ENCODE assay signal across 9 mouse cellular contexts in the genomic region with DNA sequence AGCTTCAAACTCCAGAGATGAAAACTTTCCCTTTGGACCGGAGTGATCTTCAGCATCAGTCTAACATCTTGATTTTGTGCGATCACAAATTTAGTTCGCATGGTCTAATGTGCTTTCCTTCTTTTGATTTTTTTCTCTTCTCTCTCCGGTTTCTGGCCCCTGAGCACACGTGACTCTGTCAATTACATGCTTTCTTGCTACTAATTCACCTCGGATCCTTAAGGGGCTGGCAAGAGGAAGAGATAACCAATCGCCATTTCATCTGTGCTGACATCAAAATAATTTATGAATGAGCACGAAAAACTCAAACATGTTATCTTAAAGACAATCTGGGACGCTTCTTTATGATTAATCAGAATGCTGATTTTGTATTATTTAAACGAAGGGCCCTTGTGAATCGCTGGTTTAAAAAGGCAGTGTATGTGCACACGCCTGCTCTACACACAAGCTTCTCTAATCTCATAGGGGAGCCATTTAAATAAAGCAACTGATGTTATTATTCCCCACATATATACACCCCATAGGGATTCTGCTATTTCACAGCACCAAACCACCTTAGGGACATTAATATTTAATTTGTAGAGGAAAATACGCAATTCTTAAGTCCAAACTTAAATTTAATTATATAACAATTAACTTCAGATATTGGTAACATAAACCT. TPM values are rescaled to one million over a fixed set of nuclear protein-coding genes. Genes with fewer than 3 reads are reported as not detected.
A peak's percentile ranks its signal among the peaks of the same experiment; 100 is the strongest.
DNase-seq lines count a peak whose midpoint lies in the region; ATAC-seq lines count a peak whose summit lies in the region.
"Had no signal": no experiment of that assay in that cellular context is flagged by ENCODE, and none has a peak within 500 bp of the region (broad histone marks: within the 10 kb centered on the region; RNA-seq: fewer than 3 reads in every experiment).

No protein-coding gene starts in this region.

- peak overlapping the region; percentile 70 for H3K9ac ChIP-seq in liver, embryonic 11.5 days (ENCODE audit: low read depth, low read length)
- peak overlapping the region; percentile 51 for H3K9ac ChIP-seq in embryonic facial prominence, embryonic 12.5 days

- H3K4me2 ChIP-seq in liver, embryonic 11.5 days = peak overlapping the region; percentile 89
- H3K4me2 ChIP-seq in embryonic facial prominence, embryonic 12.5 days (replicated peaks) = peak overlapping the region; percentile 75

- no peak for DNase-seq in liver, embryonic 11.5 days (ENCODE audit: low spot score)
- DNase-seq in liver = no peak
- no peak for DNase-seq in limb, embryonic 10.5 days (ENCODE audit: low spot score)
- peak; percentile 64 for DNase-seq in retina, embryonic 14.5 days (ENCODE audit: low spot score)
- no peak for DNase-seq in left cerebral cortex, postnatal 14 days (ENCODE audit: low spot score in 2 of 2)
- DNase-seq in spleen, adult 12 weeks (ENCODE audit: low spot score) = no peak
- DNase-seq in frontal cortex, postnatal 25 days (ENCODE audit: low spot score in 2 of 2) = no peak

- H3K9me3 ChIP-seq in liver, embryonic 11.5 days (ENCODE audit: control insufficient read depth, low read length) = no peaks in the 10 kb centered on the region
- no peaks in the 10 kb centered on the region for H3K9me3 ChIP-seq in embryonic facial prominence, embryonic 12.5 days
- no peaks in the 10 kb centered on the region for H3K9me3 ChIP-seq in limb, embryonic 10.5 days (replicated peaks)

- ATAC-seq in liver, embryonic 11.5 days (replicated peaks; ENCODE audit: low FRiP score) = peak; percentile 51; the same call in 1 of the 2 replicates
- ATAC-seq in embryonic facial prominence, embryonic 12.5 days (ENCODE audit: insufficient number of reproducible peaks, insufficient read depth, low FRiP score, low TSS enrichment) = no peak
- ATAC-seq: activated CD4-positive, CD25-positive, alpha-beta regulatory T cell, adult 4 months had no signal

- H3K27me3 ChIP-seq in liver, embryonic 11.5 days (replicated peaks; ENCODE audit: control insufficient read depth, insufficient read depth, low read length) = no peaks in the 10 kb centered on the region
- no peaks in the 10 kb centered on the region for H3K27me3 ChIP-seq in embryonic facial prominence, embryonic 12.5 days
- H3K27me3 ChIP-seq in limb, embryonic 10.5 days (ENCODE audit: low read depth, poor library complexity, severe bottlenecking) = no peaks in the 10 kb centered on the region

- 2% methylated on average over 13 of the region's 13 CpGs for WGBS in liver, embryonic 11.5 days
- 1% methylated on average over 13 of the region's 13 CpGs for WGBS in embryonic facial prominence, embryonic 12.5 days
- WGBS in limb, embryonic 10.5 days = 1% methylated on average over 13 of the region's 13 CpGs

- intact Hi-C loops in left cerebral cortex, postnatal 14 days (cut with DNase I) = loop anchor here (5.0 kb wide), 1 partner anchor 943 kb away; the partner anchor contains the start of gene Prdm1

- peak overlapping the region; percentile 77 for H3K27ac ChIP-seq in liver, embryonic 11.5 days (ENCODE audit: low read depth, low read length)
- H3K27ac ChIP-seq in embryonic facial prominence, embryonic 12.5 days = peak overlapping the region; percentile 76; the same call in 1 of the 2 replicates
- peak overlapping the region; percentile 96 for H3K27ac ChIP-seq in limb, embryonic 10.5 days

- peak overlapping the region; percentile 66 for H3K4me3 ChIP-seq in liver, embryonic 11.5 days (ENCODE audit: low read depth, low read length)
- peak overlapping the region; percentile 55 for H3K4me3 ChIP-seq in embryonic facial prominence, embryonic 12.5 days
- H3K4me3 ChIP-seq in limb, embryonic 10.5 days = peak overlapping the region; percentile 64

- H3K4me1 ChIP-seq in liver, embryonic 11.5 days (replicated peaks; ENCODE audit: control insufficient read depth, insufficient read depth, low read length) = peaks cover 16% of the 10 kb centered on the region
- peaks cover 8% of the 10 kb centered on the region; the same call in 1 of the 2 replicates for H3K4me1 ChIP-seq in embryonic facial prominence, embryonic 12.5 days
- H3K4me1 ChIP-seq in limb, embryonic 10.5 days = peaks cover 54% of the 10 kb centered on the region

- H3K36me3 ChIP-seq in liver, embryonic 11.5 days (ENCODE audit: control insufficient read depth, insufficient read depth, low read length) = no peaks in the 10 kb centered on the region
- no peaks in the 10 kb centered on the region for H3K36me3 ChIP-seq in embryonic facial prominence, embryonic 12.5 days
- H3K36me3 ChIP-seq in limb, embryonic 10.5 days = no peaks in the 10 kb centered on the region

RNA-seq across cellular contexts. Expression of gene Lin28b, which starts 16.0 kb away (rescaled TPM):
- polyA plus RNA-seq in liver, embryonic 11.5 days (2014; fragmentation: Nextera tagmentation; extraction: Ambion mirVana) = 34.2 and 36.4 TPM in 2 replicates
- 6.3 and 7.2 TPM in 2 replicates for polyA plus RNA-seq in embryonic facial prominence, embryonic 12.5 days (2016; fragmentation: Nextera tagmentation; extraction: Ambion mirVana)
- polyA plus RNA-seq in limb, embryonic 10.5 days (2016; fragmentation: Nextera tagmentation; extraction: Ambion mirVana) = 44.7 and 59.5 TPM in 2 replicates
- 1 to 10 TPM; 3.1 to 3.3 TPM for total RNA-seq in left cerebral cortex, postnatal 14 days (2021)
